Mouse (Mus musculus): ENCODE data around the gene Tmem26.
"Not testable (repeated sequence)": the region's sequence is repeated elsewhere in the genome, so short reads cannot be mapped to it uniquely, and the experiment has no call there.

Gene Tmem26

DNA sequence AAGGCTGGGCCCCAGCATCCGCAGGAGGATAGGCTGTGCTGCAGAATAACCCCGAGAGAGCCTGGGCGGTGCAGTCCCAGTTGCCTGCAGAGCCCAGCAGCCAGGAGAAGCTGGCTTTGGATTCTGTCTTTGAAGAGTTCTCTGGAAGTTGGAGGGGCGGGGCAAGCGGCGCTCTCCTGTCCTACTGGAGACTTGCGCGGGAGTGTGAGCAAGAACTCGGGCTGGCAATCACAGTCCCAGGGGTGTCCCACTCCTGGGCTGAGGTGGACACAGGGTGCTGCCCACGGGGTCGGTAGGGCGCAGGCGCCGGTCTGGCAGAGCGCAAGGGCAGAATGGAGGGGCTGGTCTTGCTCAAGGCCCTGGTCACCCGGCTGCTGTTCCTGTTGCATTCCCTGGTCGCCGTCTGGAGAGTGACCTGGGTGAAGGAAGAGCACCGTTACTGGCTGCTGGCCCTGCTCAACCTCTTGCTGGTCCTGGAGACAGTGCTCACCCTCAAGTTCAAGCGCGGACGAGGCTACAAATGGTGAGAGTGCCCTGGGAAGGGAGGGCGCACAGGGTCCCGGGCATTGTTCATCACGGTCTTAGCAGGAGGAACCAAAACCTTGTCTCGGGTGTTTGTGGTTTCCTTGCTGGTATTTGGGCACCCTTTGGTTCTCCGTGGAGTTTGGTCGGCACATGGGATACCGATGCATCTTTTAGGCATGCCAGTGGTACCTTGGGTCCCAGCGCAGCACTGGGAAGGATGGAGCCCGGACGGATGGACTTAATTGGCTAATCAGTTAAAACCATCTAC, at the start of gene Tmem26:
TSS of gene Tmem26 (plus strand) at position 79 of the 793 bp plus-strand sequence.
- DNase-seq = peak; percentile 62

DNA sequence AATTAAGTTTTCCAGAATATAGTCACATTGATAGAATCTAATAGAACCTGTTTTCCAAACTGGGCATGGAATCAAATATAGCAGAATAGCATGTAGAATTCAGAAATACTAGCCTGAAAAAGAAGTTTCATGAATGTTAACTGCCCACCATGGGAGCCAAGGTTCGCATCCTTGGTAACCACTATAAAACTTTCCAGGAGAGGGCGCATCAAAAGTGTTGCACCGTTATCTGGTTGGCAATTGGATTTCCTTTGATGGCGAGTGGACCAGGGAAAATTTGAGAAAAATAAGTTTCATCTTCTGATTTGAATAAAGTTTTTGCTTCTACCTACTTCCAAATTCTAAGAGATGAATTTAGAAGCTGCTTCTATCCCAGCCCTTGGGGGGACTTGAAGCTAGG, 44.8 kb upstream of the Tmem26 start:
- no peak for DNase-seq

DNA sequence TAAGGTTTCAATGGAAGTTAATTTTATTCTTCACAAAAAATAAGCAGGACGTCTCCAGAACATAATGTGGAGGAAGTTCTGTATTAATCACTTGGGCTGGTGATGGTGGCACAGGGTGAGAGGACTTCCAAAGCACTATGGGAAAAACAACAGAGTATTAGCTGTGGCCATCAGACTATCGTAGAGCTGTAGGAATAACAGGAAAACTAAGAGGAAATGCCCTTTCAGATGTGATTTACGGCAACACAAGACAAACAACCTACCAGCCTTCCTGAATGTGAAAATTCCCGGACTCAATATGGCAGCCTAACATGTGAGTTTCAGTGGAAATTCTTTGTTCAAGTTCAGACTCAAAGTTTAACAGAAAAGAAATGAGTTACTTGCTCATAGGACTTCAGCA, 42.2 kb upstream of the Tmem26 start:
- DNase-seq = peak; percentile 43

DNA sequence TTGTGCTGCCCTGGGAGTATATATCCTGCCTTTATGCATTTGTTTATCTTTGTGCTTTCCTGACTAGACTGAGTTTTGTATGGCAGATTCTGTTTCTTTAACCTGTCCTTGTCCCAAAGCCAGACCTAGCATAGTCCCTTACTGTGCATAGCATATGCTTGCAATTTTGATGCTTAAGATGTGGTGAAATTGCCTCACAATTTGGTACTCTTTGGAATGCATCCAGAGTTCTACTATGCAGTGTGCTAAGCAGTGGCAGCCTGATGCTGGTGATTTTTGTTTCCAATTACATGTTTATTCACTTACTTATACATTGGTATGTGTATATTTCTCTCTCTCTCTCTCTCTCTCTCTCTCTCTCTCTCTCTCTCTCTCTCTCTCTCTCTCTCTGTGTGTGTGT, 37.9 kb upstream of the Tmem26 start:
- DNase-seq = no peak

DNA sequence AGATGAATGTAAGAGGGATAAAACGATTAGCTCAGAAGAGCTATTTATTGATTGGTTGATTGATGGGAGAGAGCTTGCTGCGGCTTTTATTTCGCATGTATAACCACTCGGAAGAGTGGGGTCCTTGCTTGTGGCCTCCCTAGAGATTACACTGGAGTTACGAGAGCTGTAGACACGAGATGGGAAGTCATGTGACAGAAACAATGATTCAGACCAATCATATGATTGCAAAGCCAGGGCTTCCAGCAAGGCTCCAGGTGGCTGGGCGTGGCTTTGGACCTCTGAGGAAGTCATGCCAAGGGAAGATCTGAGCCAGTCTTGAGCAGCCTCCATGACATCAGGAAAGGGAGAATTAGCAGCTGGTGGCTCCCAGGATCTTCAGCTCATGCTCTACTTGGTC, 32.3 kb upstream of the Tmem26 start:
- DNase-seq = no peak

DNA sequence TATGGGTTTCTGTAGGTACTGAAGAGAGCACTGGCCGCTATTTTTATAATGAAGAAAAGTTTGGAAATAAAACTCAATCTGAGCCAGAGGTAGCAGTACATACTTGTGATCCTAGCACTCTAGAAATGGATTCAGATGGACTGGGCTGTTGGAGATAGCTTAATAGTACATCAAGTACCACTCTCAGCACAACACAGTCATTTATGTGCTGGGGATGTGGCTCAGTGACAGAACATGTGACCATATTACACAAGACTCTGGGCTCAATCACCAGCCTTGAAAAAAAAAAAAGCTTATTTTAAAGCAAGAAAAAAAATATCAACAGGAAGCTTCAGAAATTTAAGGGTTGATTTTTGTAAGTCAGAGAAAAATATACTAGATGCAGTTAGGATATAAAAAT, 31.0 kb upstream of the Tmem26 start:
- no peak for DNase-seq

DNA sequence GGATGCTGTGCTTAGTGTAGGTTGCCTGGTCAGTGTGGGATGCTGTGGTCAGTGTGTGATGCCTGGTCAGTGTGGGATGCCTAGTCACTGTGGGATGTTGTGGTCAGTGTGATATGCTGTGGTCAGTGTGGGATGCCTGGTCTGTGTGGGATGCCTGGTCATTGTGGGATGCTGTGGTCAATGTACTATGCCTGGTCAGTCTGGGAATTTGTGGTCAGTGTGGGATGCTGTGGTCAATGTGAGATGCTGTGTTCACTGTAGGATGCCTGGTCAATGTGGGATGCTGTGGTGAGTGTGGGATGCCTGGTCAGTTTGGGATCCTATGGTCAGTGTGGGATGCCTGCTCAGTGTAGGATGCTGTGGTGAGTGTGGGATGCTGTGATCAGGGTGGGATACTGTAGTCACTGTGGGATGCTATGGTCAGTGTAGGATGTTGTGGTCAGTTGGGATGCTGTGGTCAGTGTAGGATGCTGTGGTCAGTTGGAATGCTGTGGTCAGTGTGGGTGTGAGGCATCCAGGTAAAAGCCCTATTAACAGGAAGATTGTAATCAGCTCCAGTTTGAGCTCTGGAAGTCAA, 27.6 kb upstream of the Tmem26 start:
- no peak for DNase-seq

DNA sequence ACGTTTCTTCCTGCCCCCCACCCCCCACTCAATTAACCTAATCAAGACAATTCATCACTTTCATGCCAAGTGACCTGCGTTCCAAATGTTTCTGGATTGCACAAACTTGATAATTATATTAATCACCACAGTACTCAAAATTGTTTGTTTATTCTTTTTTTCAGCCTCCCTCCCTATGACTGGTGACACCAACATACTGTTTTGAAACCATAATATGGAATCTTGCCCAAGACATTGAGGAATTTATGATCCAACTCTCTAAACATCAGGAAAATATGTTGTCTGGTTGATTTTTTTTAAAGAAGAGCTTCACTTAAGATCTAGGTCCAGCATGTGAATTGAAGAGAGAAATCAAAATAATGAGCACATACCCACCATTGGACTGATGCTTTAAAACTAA, 19.2 kb upstream of the Tmem26 start:
- no peak for DNase-seq

DNA sequence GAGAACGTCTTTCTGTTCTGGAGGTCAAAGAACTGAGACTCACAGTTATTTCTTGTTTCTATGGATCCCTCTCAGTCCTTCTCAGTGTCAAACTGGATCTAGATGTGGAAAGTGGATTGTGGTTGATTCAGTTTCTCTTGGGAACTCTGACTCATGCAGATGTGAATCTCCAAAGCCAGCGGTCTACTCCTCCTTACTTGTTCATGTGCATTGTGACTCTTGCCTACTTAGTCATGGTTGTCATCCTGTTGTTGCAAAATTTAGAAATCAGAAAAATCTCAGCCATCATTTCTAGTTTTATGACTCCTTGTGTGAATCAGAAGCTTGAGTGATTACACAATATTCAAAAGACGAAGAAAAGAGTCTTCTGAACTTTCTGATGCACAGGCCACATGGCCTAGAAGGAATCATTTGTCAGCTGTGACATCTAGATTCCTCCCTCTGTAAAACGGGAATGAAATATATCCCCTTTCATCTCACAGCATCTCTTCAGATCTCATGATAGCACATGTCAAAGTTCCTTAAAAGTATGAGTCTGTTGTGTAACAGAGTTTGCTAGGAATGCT, 17.9 kb upstream of the Tmem26 start:
- no peak for DNase-seq

DNA sequence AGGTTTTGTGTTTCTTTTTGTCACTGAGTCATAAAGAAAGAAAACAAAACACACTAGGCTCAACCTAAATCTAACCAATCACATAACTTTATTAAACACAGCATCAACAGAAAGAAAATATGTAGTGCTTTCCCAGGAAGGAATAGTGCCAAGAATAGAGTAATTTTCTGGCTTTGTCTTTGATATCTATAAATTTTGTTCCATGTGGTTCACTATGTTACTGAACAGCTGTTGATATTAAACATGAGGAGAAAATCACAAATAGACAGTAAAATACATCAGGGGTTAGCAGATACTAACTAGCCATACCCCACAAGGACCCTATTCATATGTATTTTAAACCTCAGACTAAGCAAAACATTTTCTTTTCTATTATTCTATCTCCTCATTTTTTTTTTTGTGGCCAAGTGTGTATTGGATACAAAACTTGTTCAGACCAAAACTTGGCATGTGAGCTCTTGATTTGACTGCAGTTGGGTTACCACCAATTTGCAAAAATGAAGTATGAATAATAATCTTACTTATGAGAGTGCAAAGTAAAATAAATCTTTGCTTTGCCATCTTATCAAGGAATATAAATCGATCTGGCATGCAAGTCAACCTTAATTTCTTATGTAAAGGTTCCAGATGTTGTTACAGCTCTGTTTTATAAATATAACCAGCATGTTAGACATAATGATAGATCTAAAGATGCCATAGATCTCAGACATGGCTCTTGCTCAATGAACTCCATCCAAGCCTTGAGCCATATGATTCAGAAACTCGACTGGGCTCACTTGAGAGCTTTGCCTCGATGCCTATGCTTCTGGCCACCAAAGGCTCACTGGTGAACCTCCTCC, 16.2 kb upstream of the Tmem26 start:
- no peak for DNase-seq

DNA sequence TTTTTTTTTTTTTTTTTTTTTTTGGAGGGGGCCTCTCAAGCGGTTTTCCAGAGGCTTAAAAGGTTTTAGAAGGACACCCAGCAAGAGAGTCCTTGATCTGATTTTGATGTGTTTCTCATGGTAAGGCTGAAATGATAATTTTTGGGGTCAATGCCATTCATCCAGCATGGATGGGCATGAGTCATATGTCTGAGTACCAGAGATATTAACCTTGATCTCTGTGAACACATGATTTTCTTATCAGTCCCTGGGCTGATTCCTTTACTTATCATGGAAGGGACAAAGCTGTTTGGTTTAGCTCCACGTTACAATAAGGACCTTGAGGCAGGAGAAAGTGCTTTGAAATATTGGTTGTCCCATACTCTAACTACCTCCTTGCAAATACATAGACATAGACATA, 10.5 kb upstream of the Tmem26 start:
- DNase-seq = no peak

DNA sequence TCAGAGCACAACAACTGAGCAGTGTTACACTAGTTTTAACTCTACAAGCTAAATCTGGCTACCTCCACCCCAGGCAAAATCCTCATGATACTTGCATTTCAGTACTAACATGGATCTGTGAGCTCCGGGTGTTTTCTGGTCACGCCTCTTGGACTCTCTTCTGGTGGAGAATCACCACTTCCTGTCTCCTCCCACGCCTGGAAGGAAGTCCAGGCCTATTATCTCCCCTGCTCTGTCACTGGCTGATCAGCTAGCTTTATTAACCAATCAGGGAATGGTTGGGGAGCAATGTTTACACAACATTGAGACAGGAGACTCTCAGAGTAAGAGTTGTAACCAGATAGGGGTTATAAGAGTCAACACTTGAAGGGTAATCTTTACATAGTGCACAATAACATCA, 9.1 kb upstream of the Tmem26 start:
- DNase-seq = no peak

DNA sequence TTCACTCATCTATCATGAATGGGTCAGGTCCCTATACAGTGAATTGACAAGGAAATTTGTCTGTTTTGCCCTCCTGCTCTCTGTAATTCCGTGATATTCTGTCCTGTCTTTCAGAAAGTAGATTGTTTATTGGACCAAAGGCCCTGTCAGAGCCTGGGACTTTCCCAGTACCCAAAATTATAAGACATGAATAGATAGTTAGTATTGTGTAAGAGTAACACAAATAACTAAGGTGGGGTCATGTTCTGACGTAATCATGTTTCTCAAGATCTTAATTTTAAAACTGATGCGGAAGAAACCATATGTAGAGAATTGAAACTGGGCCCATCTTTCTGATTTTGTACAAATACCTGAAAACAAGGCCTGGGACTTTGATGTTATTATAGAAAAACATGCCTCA, 8.1 kb upstream of the Tmem26 start:
- no peak for DNase-seq

DNA sequence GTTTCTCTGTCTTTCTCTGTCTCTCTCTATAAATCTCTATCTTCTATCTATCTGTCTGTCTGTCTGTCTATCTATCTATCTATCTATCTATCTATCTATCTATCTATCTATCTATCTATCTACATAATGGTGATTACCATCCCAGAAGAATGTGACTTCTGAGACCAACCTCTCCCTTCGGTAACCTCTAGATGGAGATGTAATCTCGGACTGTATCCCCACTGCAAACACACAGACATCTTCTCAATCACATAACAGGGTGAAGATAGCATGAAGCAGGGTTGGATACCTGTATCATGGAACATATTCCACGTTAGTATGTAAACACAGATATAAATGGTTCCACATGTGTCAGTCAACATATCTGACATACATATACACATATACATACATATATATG, 5.1 kb upstream of the Tmem26 start:
- no peak for DNase-seq

DNA sequence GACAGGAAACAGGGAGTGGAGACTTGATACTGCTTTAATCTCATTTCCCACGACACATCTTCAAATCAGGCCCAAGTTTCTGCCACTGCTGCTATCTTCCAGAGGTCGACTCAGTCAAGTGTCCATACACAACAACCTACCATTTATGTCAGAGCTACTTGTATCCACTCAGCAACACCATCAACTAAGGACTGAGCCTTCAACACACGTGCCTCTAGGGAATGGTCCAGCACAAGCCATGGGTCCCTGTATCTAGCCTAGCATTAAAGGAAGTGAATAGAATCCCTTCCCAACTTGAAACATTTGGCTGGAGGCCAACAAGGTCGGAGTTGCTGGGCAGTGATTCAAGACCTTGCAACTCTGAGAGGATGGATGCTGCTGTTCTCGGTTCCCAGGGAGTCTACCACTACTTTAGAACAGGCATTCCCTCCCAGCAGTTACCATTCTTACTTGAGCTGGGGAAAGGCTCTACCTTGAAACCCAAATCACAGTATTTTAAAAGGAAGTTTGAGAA, 2.5 kb upstream of the Tmem26 start:
- peak; percentile 54 for DNase-seq

DNA sequence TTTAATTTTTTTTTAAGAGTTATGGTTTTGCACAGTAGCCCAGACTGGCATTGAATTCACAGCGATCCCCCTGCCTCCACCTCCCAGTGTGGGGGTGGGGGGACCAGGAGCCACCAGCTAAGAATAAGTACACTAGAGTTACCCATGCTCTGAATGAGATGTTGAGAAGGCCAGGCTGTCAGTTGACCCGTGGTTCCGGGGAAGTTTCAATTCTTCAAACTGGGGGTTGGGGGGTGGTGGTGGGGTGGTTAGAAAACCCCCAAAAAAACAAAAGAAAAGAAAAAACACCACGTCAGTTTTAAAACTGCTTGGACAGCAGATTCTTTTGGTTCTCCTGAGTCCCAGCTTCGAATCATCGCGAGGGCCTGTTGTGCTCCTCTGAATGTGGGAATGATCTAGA, 431 bp upstream of the Tmem26 start:
- no peak for DNase-seq

DNA sequence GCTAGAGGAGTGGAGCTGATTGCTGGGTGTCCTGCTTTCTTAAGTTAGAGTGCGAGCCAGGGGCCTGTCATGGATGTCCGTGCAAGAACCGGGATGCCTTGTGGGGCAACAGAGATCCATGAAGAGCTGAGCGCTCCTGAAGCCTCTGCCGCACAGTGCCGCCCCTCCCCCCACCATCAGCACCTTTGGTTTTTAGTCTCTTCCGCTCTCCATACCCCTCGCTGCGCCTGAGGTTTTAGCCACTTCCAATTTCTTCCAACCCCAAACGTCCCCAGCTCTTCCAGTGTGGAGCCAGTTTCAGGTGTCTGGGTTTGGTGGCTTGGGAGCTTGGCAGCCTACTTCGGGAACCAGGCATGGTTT, 895 bp downstream of the Tmem26 start:
- DNase-seq = peak; percentile 27

DNA sequence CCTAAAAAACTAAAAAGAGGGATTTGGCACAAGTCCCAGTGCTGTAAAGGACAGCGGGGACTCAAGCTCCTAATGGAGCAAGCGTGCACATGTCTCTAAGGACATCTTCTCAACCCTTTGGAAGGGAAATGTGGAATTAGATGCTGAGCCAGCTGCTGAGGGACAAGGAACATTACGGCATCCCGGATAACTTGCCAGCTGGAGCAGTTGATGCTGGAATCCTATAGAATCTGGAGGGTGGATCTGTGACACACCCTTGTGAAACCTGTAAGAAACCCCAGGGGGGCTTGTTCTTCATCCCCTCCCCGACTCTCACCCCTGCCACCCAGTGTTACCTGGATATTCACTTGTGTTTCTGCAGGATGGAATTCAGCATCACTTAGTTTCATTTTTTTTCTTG, 4.0 kb downstream of the Tmem26 start:
- no peak for DNase-seq

DNA sequence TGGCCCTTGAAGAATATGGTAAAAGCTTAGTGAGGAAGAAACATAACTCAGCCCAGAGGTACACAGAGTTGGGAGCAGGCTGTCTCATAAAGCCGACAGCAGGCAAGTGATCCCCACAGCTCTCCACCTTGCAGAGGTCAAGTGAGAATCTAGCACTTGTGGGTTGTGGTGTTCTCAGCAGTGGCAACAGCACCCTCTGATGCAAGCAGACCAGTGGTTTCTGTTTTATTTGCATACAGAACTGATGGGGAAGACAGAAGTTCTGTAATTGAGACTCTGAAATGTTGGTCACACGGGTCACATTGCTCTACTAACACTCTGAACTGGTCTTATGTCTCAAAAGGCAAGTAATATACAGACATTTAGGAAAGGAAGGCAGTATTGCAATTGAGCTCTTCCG, 12.2 kb downstream of the Tmem26 start:
- no peak for DNase-seq

DNA sequence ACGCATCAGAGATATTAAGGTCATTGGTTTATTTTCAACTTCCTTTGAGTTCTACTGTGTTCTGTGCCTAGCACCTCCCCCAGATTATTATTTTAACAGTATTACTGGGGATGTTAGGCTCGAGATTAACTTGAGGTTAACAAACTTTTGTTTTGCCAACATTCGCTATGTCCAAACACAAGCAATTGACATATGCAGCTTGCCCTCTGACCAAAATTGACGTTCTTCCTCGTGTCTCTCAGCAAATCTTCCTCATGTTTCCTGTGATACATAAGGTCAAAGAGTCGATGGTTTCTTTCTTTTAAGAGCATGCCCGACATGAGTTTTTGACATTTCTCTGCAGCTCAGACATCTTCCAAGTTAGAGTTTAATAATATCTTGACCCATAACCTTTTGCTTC, 13.9 kb downstream of the Tmem26 start:
- peak; percentile 45 for DNase-seq

DNA sequence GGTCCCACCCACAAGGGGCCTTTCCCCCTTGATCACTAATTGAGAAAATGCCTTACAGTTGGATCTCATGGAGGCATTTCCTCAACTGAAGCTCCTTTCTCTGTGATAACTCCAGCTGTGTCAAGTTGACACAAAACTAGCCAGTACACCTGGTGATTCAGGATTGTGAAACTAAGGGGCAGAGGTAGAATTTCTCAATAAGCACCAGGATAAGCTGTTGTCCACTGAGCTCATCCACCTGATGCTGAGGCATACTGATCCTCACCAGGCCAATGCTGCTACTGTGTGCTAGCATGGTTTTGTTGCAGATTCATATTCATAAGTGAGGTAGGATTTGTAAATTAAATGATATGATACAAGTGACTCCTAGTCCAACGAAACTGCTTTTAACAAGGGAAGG, 15.5 kb downstream of the Tmem26 start:
- not testable (repeated sequence) for DNase-seq

DNA sequence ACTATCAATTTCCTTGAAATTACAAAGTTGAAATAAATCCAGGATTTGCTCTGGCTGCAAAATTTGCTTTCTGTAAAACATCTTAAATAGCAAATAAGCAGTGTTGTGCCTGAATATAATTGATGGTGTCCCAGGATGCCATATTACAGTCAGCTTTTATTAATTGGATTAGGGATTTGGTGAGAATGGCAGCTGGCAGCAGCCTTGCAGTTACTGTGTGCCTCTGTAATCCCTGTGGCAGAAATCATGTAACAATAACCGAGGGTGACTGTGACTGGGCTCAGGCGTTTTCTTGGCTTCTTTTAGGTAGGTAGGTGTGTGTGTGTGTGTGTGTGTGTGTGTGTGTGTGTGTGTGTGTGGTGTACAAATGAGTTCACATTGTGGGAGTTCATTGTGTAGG, 16.8 kb downstream of the Tmem26 start:
- DNase-seq = no peak

DNA sequence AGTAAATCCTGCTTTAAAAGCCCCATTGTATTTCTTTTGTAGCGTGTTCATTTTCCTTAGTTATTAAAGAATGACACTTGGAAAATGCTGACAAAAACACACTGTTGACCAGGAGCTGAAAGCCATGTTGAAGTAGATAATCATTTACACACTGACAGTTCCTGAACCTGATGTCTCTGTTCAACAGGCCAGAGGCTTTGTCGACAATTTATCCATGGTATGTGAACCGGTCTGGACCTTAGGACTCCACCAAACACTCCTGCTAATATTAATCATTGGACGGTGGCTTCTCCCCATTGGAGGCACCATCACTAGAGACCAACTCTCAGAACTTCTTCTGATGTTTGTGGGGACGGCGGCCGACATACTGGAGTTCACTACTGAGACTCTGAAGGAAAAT, 27.5 kb downstream of the Tmem26 start:
- DNase-seq = no peak

DNA sequence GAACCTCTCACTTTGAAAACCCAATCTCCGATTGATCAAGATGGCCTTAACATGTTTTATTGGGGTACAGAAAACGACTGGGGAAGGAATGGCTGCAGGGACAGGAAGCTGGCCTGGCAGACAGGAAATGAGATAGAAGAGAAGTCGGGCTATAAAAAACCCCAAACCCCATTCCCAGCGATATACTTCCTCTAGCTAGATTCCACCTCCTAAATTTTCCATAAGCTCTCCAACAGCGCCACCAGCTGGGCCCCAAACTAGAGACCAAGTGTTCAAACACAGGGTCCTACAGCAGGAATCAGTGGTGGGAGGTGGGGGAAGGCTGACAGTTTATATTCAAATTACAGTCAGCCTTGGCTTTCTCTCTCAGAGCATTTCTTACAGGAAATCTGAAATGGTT, 35.8 kb downstream of the Tmem26 start:
- peak; percentile 18 for DNase-seq

Measured in kidney, postnatal 14 days (tissue).